Mouse (Mus musculus): ENCODE results near the gene Mdc1. TPM values are rescaled to one million over a fixed set of nuclear protein-coding genes. Genes with fewer than 3 reads are reported as not detected.

Gene Mdc1
- total RNA-seq (2023), result 76.2 TPM

GRCm38 (mm10) chr17:35841076-35841950 lies at the start of gene Mdc1:
Mdc1 (plus strand) TSS chr17:35841515.

GRCm38 (mm10) chr17:35821439-35822430 lies 19.6 kb upstream of the Mdc1 start, which contains the start of gene Ier3:
Ier3 (plus strand) TSS chr17:35821684.

GRCm38 (mm10) chr17:35822964-35823937 lies 18.1 kb upstream of the Mdc1 start, which contains the start of gene Flot1:
Flot1 (plus strand) TSS chr17:35823230.

GRCm38 (mm10) chr17:35838122-35838544 lies 3.2 kb upstream of the Mdc1 start, which contains the start of gene Tubb5:
Tubb5 (minus strand) TSS chr17:35838306.

GRCm38 (mm10) chr17:35861198-35861857 lies 20.0 kb downstream of the Mdc1 start, which contains the start of gene Nrm:
Nrm (plus strand) TSS chr17:35861318.

GRCm38 (mm10) chr17:35865481-35866280 lies 24.4 kb downstream of the Mdc1 start, which contains the start of gene Ppp1r18:
Ppp1r18 (plus strand) TSS chr17:35865593.

GRCm38 (mm10) chr17:35879245-35880057 lies 38.1 kb downstream of the Mdc1 start, which contains the start of gene Dhx16:
Dhx16 (plus strand) TSS chr17:35879819.

GRCm38 (mm10) chr17:35896781-35897643 lies 55.7 kb downstream of the Mdc1 start, which contains the start of gene 2310061I04Rik:
2310061I04Rik (minus strand) TSS chr17:35897431.

Other genes starting within 250 kb of the Mdc1 start
- not detected for gene Sfta2, start 240.0 kb upstream of the Mdc1 start, total RNA-seq (2023)
- gene Gm9573, start 214.9 kb upstream of the Mdc1 start, total RNA-seq (2023), result not detected
- not detected for gene Mucl3, start 197.8 kb upstream of the Mdc1 start, total RNA-seq (2023)
- 45.6 TPM for gene Vars2, start 173.9 kb upstream of the Mdc1 start, total RNA-seq (2023)
- gene Gtf2h4, start 167.8 kb upstream of the Mdc1 start, total RNA-seq (2023), result 15.9 TPM
- 10.0 TPM for gene Ddr1, start 136.9 kb upstream of the Mdc1 start, total RNA-seq (2023)
- gene Ier3, start 19.8 kb upstream of the Mdc1 start, total RNA-seq (2023), result 10.8 TPM
- gene Flot1, start 18.3 kb upstream of the Mdc1 start, total RNA-seq (2023), result 52.4 TPM
- 692 TPM for gene Tubb5, start 3.2 kb upstream of the Mdc1 start, total RNA-seq (2023)
- gene Nrm, start 19.8 kb downstream of the Mdc1 start, total RNA-seq (2023), result 16.8 TPM
- gene Ppp1r18, start 24.1 kb downstream of the Mdc1 start, total RNA-seq (2023), result 239 TPM
- gene Dhx16, start 38.3 kb downstream of the Mdc1 start, total RNA-seq (2023), result 109 TPM
- 23.7 TPM for gene 2310061I04Rik, start 55.9 kb downstream of the Mdc1 start, total RNA-seq (2023)
- 8.6 TPM for gene Atat1, start 68.6 kb downstream of the Mdc1 start, total RNA-seq (2023)
- 67.6 TPM for gene Mrps18b, start 74.9 kb downstream of the Mdc1 start, total RNA-seq (2023)
- gene Ppp1r10, start 74.9 kb downstream of the Mdc1 start, total RNA-seq (2023), result 156 TPM
- 116 TPM for gene Abcf1, start 128.2 kb downstream of the Mdc1 start, total RNA-seq (2023)
- gene Gnl1, start 138.3 kb downstream of the Mdc1 start, total RNA-seq (2023), result 51.7 TPM
- gene Prr3, start 138.7 kb downstream of the Mdc1 start, total RNA-seq (2023), result 47.3 TPM
- 22.1 TPM for gene H2-T24, start 179.0 kb downstream of the Mdc1 start, total RNA-seq (2023)
- gene H2-T23, start 191.3 kb downstream of the Mdc1 start, total RNA-seq (2023), result 301 TPM
- 184 TPM for gene H2-T22, start 201.2 kb downstream of the Mdc1 start, total RNA-seq (2023)
- gene Gm6034, start 201.4 kb downstream of the Mdc1 start, total RNA-seq (2023), result 1.0 TPM
- gene Gm11127, start 216.9 kb downstream of the Mdc1 start, total RNA-seq (2023), result 81.8 TPM